Mouse (Mus musculus) liver, embryonic 11.5 days (tissue): Measurements from ENCODE around the gene Pdzd4. TPM values are rescaled to one million over a fixed set of nuclear protein-coding genes. Genes with fewer than 3 reads are reported as not detected.
A peak's percentile ranks its signal among the peaks of the same experiment; 100 is the strongest.

Experiments used
- ATAC-seq: fragments of 200-750 bp; cut with Nextera tagmentation; replicated peaks from 2 replicates; pipeline ENCODE4 v1.8.0; 2017; ENCODE audit warnings: moderate number of reproducible peaks, mild to moderate bottlenecking, moderate TSS enrichment, moderate library complexity; ENCODE audit not compliant: low FRiP score
- DNase-seq: peaks from one replicate; pipeline ENCODE4 v3.0.0-alpha.2; 2017; ENCODE audit warnings: low spot score
- H3K27ac ChIP-seq: fragments of 300-500 bp; sonication (generic); 2 replicates; pipeline ENCODE4 v1.5.1; 2014; ENCODE audit warnings: mild to moderate bottlenecking, low read depth, low read length, control low read depth
- H3K27me3 ChIP-seq: fragments of 300-500 bp; sonication (generic); replicated peaks from 2 replicates; pipeline ENCODE4 v1.6.1; 2014; ENCODE audit warnings: low read length, mixed read lengths; ENCODE audit not compliant: control insufficient read depth, insufficient read depth
- H3K36me3 ChIP-seq: fragments of 300-500 bp; sonication (generic); 2 replicates; pipeline ENCODE4 v1.6.1; 2014; ENCODE audit warnings: mild to moderate bottlenecking, low read length, moderate library complexity, mixed read lengths; ENCODE audit not compliant: control insufficient read depth, insufficient read depth
- H3K4me1 ChIP-seq: fragments of 300-500 bp; sonication (generic); replicated peaks from 2 replicates; pipeline ENCODE4 v1.6.1; 2014; ENCODE audit warnings: low read length, mixed read lengths; ENCODE audit not compliant: control insufficient read depth, insufficient read depth
- H3K4me2 ChIP-seq: fragments of 300-500 bp; sonication (generic); 2 replicates; pipeline ENCODE4 v1.6.1; 2014; ENCODE audit warnings: mild to moderate bottlenecking, control low read depth, moderate library complexity
- H3K4me3 ChIP-seq: fragments of 300-500 bp; sonication (generic); 2 replicates; pipeline ENCODE4 v1.5.1; 2014; ENCODE audit warnings: low read depth, low read length, control low read depth
- H3K9ac ChIP-seq: fragments of 300-500 bp; sonication (generic); 2 replicates; pipeline ENCODE4 v1.6.1; 2014; ENCODE audit warnings: low read depth, low read length, control low read depth
- H3K9me3 ChIP-seq: fragments of 300-500 bp; sonication (generic); 2 replicates; pipeline ENCODE4 v1.6.1; 2016; ENCODE audit warnings: low read length, inconsistent platforms, mixed read lengths; ENCODE audit not compliant: control insufficient read depth
- WGBS: fragments of 180-500 bp; shearing (Covaris S2); extraction: QIAGEN DNeasy Blood & Tissue Kit; methylation state at CpG from one replicate; pipeline ENCODE4 v1.1.7; 2014; 5-methylcytosine and 5-hydroxymethylcytosine counted together
- polyA plus RNA-seq: library from polyadenylated mRNA; unstranded; fragments of >200 nt; fragmentation: Nextera tagmentation; extraction: Ambion mirVana; gene quantifications from 2 replicates; pipeline ENCODE4 v1.2.1, GENCODE M21; 2014

Gene Pdzd4
- polyA plus RNA-seq, 1 experiment from 2014 or later = 0.86 TPM

DNA sequence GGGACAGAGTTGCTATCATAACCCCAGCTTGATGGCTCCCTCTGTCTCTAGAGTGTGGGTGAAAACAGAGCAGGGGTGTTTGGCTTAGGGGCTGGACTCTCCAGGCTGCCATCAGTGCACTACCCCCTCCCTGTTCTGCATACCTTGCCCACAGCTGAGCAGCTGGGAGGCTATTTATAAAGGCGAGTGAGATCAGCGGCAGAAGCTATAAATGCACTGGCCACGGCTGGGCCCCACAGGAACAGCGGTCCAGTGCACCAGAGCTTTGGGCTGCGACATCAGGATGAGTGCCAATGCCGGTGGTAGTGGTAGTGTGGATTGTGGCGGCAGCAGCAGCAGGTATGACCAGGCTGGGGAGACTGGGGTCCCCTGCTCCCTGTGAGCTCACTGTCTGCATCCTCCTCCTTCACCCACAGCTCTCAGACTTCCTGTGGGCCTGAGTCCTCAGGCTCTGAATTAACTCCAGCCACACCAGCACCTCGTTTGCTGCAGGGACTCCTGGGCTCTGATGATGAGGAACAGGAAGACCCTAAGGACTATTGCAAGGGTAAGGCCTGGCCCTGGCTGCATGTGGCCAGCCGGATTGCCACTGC is 50.5 kb downstream of the Pdzd4 start, which contains the start of gene Srpk3:
Gene Srpk3, plus strand, starts transcription at position 238 of the 593 bp plus-strand sequence.
- H3K27ac ChIP-seq = no peak within 1 kb of the TSS
- H3K36me3 ChIP-seq = no peaks in the 10 kb centered on the region; the same call in none of the 2 replicates
- WGBS = 44% methylated on average over 9 of the region's 9 CpGs
- no peak within 1 kb of the TSS for H3K4me2 ChIP-seq
- no peaks in the 10 kb centered on the region for H3K9me3 ChIP-seq
- DNase-seq (no peak), ATAC-seq (no peak)
- H3K27me3 ChIP-seq = peaks cover 5% of the 10 kb centered on the region; the same call in 1 of the 2 replicates
- H3K4me3 ChIP-seq = no peak within 1 kb of the TSS
- H3K9ac ChIP-seq = no peak within 1 kb of the TSS
- H3K4me1 ChIP-seq = no peaks in the 10 kb centered on the region

- no peaks in the 10 kb centered on the region for H3K9me3 ChIP-seq
- H3K4me1 ChIP-seq = no peaks in the 10 kb centered on the region
- no peak overlapping the region for H3K27ac ChIP-seq
- no peak overlapping the region for H3K4me2 ChIP-seq
- H3K9ac ChIP-seq = no peak overlapping the region
- WGBS = 68% methylated on average over 9 of the region's 9 CpGs
- no peak overlapping the region for H3K4me3 ChIP-seq
- H3K27me3 ChIP-seq = no peaks in the 10 kb centered on the region; the same call in 1 of the 2 replicates
- H3K36me3 ChIP-seq = no peaks in the 10 kb centered on the region
- ATAC-seq (no peak), DNase-seq (peak; percentile 41)
Observed at GRCm38 (mm10) chrX:73767267-73767666, 57.5 kb downstream of the Pdzd4 start.

GRCm38 (mm10) chrX:73765311-73765710 is 59.5 kb downstream of the Pdzd4 start:
- Histone ChIP-seq H3K36me3 (no peaks in the 10 kb centered on the region), H3K4me2 (no peak overlapping the region), H3K9me3 (no peaks in the 10 kb centered on the region), H3K4me3 (no peak overlapping the region), H3K4me1 (no peaks in the 10 kb centered on the region), H3K9ac (no peak overlapping the region), H3K27ac (no peak overlapping the region), H3K27me3 (no peaks in the 10 kb centered on the region; the same call in 1 of the 2 replicates)
- ATAC-seq (no peak), DNase-seq (no peak)
- 61% methylated on average over 1 of the region's 1 CpGs for WGBS

GRCm38 (mm10) chrX:73758611-73759290 is 66.0 kb downstream of the Pdzd4 start:
- H3K9me3 ChIP-seq = no peaks in the 10 kb centered on the region
- ATAC-seq = no peak
- peaks cover 8% of the 10 kb centered on the region for H3K27me3 ChIP-seq
- no peak for DNase-seq
- no peak overlapping the region for H3K4me3 ChIP-seq
- no peak overlapping the region for H3K27ac ChIP-seq
- no peak overlapping the region for H3K4me2 ChIP-seq
- WGBS = 86% methylated on average over 13 of the region's 13 CpGs
- H3K36me3 ChIP-seq = no peaks in the 10 kb centered on the region
- no peak overlapping the region for H3K9ac ChIP-seq
- H3K4me1 ChIP-seq = no peaks in the 10 kb centered on the region; the same call in 1 of the 2 replicates

DNA sequence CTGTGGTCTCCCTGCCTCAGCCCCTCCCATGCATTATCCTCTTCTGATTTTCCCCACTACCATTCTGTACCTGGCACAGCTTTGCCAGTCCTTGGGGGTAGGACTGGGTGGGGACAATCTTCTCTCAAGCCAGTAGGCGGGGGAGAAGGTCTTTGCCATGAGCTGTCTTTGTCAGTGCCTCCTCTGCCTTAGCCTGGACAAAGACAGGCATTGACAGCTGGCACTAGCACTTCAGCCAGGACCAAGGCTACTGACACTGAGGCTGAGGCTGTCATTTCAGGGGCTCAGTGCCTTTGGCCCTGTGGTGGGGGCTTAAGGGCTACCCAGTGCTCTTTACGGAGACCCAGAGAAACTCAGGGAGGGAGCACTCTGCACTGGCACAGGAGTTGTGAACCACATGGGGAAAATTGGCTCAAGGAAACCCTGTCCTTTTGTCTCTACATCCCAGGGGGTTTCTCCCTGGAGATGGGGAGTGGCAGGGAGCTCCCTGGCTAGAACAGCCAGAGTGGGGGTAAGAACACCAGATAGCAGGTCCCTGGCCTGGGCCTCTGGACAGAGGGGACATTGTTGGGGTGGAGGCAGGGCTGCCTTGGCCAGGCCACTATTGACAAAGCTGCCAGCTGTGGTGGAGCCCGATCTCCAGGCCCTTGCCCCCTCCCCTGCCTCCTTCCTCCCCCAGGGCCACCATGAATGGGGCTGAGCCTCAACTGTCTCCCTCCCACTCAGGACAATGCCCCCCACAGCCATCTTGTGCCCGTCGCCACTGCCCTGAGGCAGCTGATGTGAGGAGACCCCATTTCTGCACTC is 68.2 kb downstream of the Pdzd4 start, which contains the start of gene Plxnb3:
Gene Plxnb3, plus strand, starts transcription at position 757 of the 807 bp plus-strand sequence.
- H3K9ac ChIP-seq = no peak within 1 kb of the TSS
- WGBS = 74% methylated on average over 5 of the region's 5 CpGs
- H3K9me3 ChIP-seq = no peaks in the 10 kb centered on the region
- H3K36me3 ChIP-seq = no peaks in the 10 kb centered on the region
- peaks cover 8% of the 10 kb centered on the region for H3K27me3 ChIP-seq
- no peak within 1 kb of the TSS for H3K4me3 ChIP-seq
- DNase-seq (no peak), ATAC-seq (no peak)
- no peak within 1 kb of the TSS for H3K27ac ChIP-seq
- H3K4me2 ChIP-seq = no peak within 1 kb of the TSS
- H3K4me1 ChIP-seq = no peaks in the 10 kb centered on the region; the same call in 1 of the 2 replicates

GRCm38 (mm10) chrX:73748977-73749376 is 75.8 kb downstream of the Pdzd4 start:
- Histone ChIP-seq H3K4me2 (no peak overlapping the region), H3K9ac (no peak overlapping the region), H3K27me3 (peaks cover 2% of the 10 kb centered on the region; the same call in 1 of the 2 replicates), H3K9me3 (no peaks in the 10 kb centered on the region), H3K4me3 (no peak overlapping the region), H3K4me1 (no peaks in the 10 kb centered on the region), H3K27ac (no peak overlapping the region), H3K36me3 (no peaks in the 10 kb centered on the region)
- no peak for ATAC-seq
- 90% methylated on average over 1 of the region's 1 CpGs for WGBS
- DNase-seq = no peak

GRCm38 (mm10) chrX:73744774-73745481 is 79.8 kb downstream of the Pdzd4 start:
- no peaks in the 10 kb centered on the region for H3K9me3 ChIP-seq
- no peak for DNase-seq
- no peak overlapping the region for H3K4me3 ChIP-seq
- no peak for ATAC-seq
- H3K27me3 ChIP-seq = no peaks in the 10 kb centered on the region
- H3K4me1 ChIP-seq = no peaks in the 10 kb centered on the region
- H3K9ac ChIP-seq = no peak overlapping the region
- no peak overlapping the region for H3K4me2 ChIP-seq
- H3K27ac ChIP-seq = no peak overlapping the region
- no peaks in the 10 kb centered on the region for H3K36me3 ChIP-seq
- WGBS = 71% methylated on average over 1 of the region's 1 CpGs
